Mouse (Mus musculus) kidney, adult 11 months (tissue): ENCODE results near the gene Hmgb1.
"Not testable (repeated sequence)": the region's sequence is repeated elsewhere in the genome, so short reads cannot be mapped to it uniquely, and the experiment has no call there.

Experiments used
- DNase-seq: peaks from one replicate; pipeline ENCODE4 v3.0.0; 2022

Hmgb1 gene

DNA sequence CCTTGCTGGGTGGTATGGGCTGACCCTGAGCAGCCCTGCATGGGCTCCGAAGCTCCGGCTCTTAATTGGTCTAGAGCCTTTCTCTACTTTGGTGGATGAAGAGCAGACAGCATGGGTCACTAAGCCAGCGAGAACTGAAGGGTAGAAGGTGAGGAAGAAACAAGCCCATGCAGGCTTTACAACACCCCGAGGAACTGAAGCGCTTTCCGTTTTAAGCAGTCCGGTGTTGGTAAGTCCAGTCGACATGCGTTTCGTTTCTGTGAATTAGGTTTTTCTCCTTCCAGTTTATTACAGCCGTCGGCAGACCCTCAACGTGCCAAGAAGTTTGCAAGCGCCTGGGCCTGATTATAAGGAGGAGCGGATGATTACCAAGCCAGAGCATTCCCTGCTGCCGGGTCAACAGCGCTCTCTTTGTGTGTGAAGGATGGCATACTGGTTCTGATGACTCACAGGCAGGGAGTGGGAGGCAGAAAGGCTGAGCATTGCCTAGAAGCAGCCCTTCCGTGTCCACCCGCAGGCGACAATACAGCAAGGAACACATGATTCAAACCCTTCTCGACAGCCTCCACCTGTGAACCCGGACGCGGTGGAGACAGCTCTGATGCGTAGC lies 40.4 kb downstream of the Hmgb1 start:
- no peak for DNase-seq

DNA sequence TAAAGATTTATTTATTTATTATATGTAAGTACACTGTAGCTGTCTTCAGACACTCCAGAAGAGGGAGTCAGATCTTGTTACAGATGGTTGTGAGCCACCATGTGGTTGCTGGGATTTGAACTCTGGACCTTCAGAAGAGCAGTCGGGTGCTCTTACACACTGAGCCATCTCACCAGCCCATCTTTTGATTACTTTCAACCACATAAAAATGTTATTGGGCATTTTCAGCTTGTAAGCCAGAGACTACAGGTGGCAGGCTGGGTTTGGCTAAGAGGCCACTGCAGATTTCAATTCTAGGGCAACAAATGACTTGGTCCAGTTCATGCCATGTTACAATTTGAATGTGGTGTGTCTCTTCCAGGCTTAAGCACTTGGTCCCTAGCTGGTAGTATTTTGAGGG lies 43.1 kb downstream of the Hmgb1 start:
- not testable (repeated sequence) for DNase-seq

- DNase-seq = no peak
These were observed 44.0 kb downstream of the Hmgb1 start for GRCm38 (mm10) chr5:149140336-149140735.

DNA sequence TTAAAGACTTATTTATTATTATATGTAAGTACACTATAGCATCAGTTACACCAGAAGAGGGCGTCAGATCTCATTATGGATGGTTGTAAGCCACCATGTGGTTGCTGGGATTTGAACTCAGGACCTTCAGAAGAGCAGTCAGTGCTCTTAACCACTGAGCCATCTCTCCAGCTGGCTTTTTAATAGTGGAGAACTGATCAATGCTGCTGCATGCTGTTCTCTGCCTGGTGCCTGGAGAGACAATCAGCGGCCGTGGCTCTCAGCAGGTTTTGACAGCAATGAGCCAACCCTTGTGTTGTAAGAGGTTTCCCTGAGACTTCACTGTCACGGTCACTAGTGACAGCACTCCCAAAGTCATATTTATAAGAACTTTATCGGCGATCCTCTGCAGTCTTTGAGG lies 46.2 kb downstream of the Hmgb1 start:
- not testable (repeated sequence) for DNase-seq

GRCm38 (mm10) chr5:149137447-149137846 lies 46.8 kb downstream of the Hmgb1 start:
- no peak for DNase-seq

GRCm38 (mm10) chr5:149136933-149137365 lies 47.3 kb downstream of the Hmgb1 start:
- DNase-seq = peak; percentile 70

DNA sequence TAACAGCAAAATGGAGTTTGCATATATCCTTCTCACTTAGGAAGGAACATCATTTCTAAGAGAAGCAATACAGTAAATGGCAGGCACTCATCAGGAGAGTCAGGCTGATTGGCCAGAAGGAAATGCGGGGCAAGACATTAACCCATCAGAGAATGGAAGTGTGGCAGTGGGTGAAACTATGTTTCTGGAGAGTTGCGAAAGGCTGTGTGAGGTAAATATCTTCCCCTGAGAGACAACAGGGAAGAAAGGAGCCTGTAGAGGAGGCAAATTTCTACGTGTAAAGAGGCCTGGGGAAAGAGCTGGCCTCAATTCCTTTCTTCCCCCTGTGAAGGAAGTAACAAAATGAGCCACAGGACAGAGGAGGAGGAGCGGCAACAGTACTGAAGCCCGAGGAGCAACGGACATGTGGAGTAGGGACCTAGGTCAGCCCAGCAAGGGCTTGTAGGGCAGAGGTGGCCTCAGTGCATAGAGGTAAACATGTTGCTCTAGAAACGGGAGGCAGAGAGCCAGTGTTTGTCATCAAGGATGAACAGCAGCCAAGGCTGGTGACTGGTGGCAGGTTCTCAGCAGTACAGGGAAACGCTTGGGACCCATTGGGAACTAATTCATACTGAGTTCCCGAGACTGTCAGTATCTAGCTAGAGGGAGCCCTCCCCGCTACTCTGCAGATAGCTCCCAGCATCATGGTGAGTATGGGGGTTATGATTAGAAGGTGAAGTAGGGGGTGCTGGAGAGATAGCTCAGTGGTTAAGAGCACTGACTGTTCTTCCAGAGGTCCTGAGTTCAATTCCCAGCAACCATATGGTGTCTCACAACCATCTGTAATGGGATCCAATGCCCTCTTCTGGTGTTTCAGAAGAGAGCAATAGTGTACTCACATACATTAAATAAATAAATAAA lies 48.6 kb downstream of the Hmgb1 start:
- no peak for DNase-seq

- DNase-seq = no peak
These were observed 49.4 kb downstream of the Hmgb1 start for GRCm38 (mm10) chr5:149134751-149135454.

DNA sequence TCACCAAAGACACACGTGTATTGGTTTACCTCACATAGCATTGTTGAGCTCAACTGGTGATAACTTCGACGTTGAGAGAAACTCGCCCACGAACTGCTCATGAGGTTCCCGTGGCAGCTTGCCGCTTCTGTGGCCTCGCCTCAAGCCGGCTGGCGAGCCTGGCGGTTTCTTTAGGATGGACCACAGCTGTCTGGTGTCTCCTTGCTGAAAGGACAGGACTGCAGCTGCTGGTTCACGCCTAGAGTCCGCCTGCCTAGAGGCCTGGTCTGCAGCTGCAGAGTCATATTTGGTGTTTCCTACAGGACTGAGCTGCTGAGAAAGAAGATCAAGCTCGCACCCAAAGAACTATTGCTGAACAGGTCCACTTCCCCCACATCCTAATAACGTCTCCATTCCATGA lies 55.8 kb downstream of the Hmgb1 start:
- no peak for DNase-seq

- DNase-seq = no peak
These were observed 60.5 kb downstream of the Hmgb1 start for GRCm38 (mm10) chr5:149123795-149124194.

GRCm38 (mm10) chr5:149119341-149119881 lies 64.9 kb downstream of the Hmgb1 start:
- DNase-seq = no peak

DNA sequence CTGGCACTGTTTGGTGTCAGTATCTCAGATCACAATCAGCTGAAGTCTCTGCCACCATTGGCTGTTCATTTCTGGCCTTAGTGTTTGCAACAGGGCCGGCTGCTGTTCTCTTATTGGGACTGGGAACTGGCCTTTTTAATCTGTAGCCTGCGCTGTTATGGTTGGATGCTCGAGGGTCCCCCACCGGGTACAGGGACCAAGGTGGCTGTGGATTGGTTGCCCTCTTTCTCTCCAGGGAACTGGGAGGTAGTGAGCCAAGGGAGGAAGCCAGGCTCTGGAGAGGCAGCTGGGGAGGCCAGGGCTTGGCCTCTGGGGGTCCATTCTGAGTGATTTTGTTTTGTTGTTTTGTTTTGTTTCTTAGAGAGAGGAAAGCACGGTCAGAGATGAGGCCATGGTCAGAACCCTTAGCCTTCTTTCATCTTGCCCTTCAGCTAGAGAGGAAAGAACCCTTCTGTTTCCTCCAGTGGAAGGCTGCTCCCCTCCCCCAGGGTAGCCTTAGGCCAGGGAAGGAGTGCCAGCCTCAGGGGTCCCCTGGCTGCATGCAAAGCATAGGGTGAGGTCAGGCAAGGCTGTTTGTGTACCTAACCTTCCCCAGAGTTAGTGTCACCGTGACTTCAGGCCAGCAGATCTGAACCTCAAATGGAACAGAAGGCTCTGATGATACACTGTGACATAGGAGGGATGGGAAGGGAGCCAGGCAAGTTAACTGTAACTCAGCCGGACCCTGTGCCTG lies 66.3 kb downstream of the Hmgb1 start:
- no peak for DNase-seq

GRCm38 (mm10) chr5:149114587-149114986 lies 69.7 kb downstream of the Hmgb1 start:
- DNase-seq = no peak

- no peak for DNase-seq
These were observed 70.3 kb downstream of the Hmgb1 start for GRCm38 (mm10) chr5:149114034-149114433.

DNA sequence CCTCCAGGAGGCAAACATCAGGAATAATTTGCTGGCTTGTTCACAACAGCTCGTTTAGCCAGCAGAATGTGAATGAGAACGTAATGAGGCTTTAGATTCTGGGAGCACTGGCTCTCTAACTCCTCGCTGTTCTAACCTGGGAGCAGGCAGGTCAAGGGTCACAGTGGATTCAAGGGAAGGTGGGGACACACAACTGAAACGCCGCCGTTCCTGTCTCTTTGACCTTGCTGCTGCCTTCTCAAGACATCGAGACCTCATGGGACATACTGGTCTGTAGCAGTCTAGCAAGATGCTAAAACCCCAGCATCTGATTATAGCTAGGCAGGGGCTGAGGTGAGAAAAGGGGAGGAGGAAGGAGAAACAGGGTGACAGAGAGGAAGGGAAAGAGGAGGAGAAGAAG lies 70.8 kb downstream of the Hmgb1 start:
- DNase-seq = no peak

- DNase-seq = no peak
These were observed 71.7 kb downstream of the Hmgb1 start for GRCm38 (mm10) chr5:149112559-149112958.

DNA sequence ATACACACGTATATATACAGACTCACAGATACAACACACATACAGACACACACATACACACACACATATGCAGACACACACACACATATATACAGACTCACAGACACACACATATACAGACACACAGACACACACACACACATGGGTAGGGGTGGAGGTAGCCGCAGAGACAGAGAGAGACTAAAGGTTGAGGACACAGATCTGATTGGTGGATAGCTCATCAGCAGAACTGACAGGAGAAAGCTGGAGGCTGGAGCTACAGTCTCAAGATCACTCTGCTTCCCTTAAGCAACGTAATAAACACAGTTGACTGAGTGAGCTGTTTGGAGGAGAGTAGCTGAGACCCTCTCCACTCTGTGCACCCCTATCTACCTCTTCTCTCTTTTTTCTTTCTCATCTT lies 75.1 kb downstream of the Hmgb1 start:
- DNase-seq = no peak

- no peak for DNase-seq
These were observed 76.1 kb downstream of the Hmgb1 start for GRCm38 (mm10) chr5:149108178-149108577.

DNA sequence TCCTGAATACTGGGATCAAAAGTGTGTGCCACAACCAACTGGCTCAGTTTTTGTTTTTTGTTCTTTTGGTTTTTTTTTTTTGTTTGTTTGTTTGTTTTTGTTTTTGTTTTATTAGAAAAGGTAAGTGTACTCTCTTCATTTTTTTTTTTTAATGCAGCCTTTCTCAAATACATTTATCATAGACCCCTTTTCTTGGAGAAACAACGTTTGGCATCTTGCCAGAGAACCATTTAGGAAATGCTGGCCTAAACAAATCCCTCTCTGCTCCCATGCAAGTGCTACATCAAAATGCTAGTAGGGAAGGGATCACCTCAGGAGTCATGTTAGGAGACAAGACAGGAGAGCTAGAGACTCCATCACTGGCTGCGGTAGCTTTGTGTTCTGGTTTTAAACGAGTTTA lies 76.7 kb downstream of the Hmgb1 start:
- no peak for DNase-seq

- DNase-seq = no peak
These were observed 80.1 kb downstream of the Hmgb1 start for GRCm38 (mm10) chr5:149104096-149104725.

GRCm38 (mm10) chr5:149101869-149102268 lies 82.4 kb downstream of the Hmgb1 start:
- no peak for DNase-seq

- DNase-seq = no peak
These were observed 84.2 kb downstream of the Hmgb1 start for GRCm38 (mm10) chr5:149100091-149100490.
